Mouse (Mus musculus) olfactory bulb, adult 2 months (tissue): ENCODE measurements around the gene Lats2.

Experiments
- CTCF ChIP-seq: fragments of 200-500 bp; IDR thresholded peaks from 2 replicates; pipeline ENCODE4 v1.5.1; 2012; ENCODE audit warnings: low read depth, mild to moderate bottlenecking, low read length, moderate library complexity; ENCODE audit not compliant: insufficient read depth
- POLR2A ChIP-seq: fragments of 200-500 bp; IDR thresholded peaks from 2 replicates; pipeline ENCODE4 v1.6.1; 2012; ENCODE audit warnings: mild to moderate bottlenecking, low read depth, low read length, moderate library complexity; ENCODE audit not compliant: insufficient read depth

DNA sequence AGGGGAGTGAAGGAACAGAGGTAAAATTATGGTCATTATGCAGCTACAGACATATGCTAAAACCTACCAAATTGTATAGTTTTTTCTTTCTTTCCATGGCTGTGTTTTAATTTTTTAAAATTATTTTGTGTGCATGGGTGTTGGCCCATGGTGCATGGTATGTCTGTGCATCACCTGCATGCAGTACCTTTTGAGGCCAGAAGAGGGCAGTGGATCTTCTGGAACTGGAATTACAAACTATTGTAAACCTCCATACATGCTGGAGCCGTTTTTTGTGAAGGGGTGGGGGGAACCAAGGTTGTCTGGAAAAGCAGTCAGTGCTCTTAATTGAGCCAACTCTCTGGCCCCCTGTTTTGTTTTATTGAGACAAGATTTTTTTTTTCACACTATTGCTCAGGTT, 73.6 kb downstream of the Lats2 start:
- TF ChIP-seq CTCF (no peak), POLR2A (no peak)
